Mouse (Mus musculus) adrenal gland, adult 2 months (tissue): Measurements from ENCODE around the gene Cers5. TPM values are rescaled to one million over a fixed set of nuclear protein-coding genes. Genes with fewer than 3 reads are reported as not detected.

Experiments used
- DNase-seq: peaks from one replicate; pipeline ENCODE4 v3.0.0; 2021
- polyA plus RNA-seq: library from polyadenylated mRNA; depleted of rRNA; stranded (reverse); fragments of >200 nt; gene quantifications from 2 replicates; pipeline ENCODE4 v1.2.3, GENCODE M21; 2012
- total RNA-seq, 2 experiments: library from RNA; stranded (reverse); gene quantifications; 2 replicates each; pipeline ENCODE4 v1.2.3; 2021

Cers5 gene
- total and polyA plus RNA-seq, 3 experiments = 32.6 to 54.6 (median 46.4) TPM

DNA sequence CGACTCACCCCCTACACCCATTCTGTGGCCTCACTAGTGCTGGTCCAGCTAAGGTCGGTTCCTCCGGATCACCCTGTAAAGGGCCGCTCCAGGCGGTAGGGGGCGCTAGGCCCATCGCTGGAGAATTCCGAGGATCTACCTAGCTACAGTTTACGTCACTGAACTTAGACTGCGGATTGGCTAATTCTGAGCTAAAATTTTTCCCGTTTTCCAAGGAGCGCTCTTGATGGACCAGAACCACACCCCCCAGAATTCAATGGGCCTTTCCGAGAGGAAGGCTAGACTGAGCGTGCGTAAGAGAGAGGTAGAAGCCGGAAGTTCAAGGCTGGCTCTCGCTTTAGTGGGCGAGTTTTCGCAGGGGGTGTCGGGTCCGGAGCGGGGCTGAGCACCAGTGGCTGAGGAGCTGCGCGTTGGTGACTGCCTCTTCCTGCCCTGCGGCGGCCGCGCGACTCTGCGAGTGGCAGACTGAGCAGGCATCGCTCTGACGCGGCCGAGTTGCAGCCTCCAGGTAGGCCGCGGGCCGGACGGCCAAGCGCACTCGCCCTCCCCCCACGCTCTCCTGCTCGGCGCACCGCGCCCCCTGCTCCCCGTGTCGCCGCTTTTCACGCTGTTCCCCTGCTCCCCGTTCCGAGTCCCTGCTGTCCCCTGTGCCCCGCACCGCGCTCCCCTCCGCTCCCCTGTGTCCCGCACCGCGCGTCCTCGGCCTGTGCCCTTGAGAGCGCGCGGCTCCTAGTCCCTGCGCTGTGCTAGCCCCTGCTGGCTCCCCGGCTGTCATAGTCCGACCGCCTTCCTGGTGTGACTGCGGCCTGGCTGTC is 47.1 kb downstream of the Cers5 start, which contains the start of gene Cox14:
TSS of gene Cox14 (plus strand) at position 278 of the 815 bp plus-strand sequence.
- DNase-seq = peak; percentile 95

GRCm38 (mm10) chr15:99724292-99725021 is 48.2 kb downstream of the Cers5 start:
- peak; percentile 92 for DNase-seq

- DNase-seq = peak; percentile 94
Measured at GRCm38 (mm10) chr15:99723515-99724291, 49.0 kb downstream of the Cers5 start.

- peak; percentile 53 for DNase-seq
Measured at GRCm38 (mm10) chr15:99723120-99723514, 49.6 kb downstream of the Cers5 start.

DNA sequence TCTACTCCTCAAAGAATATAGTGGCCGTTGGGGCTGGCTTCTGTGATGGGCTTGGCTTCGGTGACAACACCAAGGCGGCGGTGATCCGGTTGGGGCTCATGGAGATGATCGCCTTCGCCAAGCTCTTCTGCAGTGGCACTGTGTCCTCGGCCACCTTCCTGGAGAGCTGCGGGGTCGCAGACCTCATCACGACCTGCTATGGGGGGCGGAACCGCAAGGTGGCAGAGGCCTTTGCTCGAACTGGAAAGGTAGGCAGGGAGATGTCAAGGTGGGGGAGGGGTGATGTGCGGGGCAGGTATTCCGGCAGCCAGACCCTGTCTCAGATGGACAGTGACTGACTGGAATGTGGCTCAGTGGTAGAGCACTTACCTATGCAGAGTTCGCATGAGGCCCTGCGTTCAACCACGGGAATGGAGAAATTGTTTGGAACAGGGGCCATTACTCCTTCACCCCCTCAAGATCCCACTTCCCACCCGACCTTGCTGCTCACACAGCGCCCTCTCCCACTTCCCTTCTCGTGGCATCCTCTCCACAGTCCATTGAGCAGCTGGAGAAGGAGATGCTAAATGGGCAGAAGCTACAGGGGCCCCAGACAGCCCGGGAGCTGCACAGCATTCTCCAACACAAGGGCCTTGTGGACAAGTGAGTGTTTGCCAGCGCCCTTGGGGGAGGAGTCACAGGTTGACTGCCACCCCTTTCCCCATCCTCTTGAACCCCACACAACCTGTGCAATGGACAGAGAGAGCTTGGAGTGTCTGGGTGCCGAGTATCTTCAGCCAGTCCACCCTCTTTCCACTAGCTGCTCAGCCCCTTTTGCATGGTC is 50.6 kb downstream of the Cers5 start:
- peak; percentile 34 for DNase-seq

DNA sequence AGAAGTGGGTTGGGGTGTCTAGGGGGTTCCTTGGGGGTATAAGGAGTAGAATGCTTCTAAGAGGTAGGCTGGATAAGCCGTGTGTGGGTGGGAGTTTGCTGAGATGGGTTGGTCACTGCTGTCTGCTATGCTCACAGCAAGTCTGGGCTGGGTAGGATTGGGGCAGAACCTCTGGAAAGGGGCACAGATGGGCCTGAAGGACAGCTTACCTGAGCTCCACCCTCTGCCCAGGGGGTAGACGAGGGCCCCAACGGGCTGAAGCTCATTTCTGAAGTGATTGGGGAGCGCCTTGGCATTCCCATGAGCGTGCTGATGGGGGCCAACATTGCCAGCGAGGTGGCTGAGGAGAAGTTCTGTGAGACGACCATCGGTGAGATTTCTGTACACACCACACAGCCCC is 52.8 kb downstream of the Cers5 start:
- no peak for DNase-seq

DNA sequence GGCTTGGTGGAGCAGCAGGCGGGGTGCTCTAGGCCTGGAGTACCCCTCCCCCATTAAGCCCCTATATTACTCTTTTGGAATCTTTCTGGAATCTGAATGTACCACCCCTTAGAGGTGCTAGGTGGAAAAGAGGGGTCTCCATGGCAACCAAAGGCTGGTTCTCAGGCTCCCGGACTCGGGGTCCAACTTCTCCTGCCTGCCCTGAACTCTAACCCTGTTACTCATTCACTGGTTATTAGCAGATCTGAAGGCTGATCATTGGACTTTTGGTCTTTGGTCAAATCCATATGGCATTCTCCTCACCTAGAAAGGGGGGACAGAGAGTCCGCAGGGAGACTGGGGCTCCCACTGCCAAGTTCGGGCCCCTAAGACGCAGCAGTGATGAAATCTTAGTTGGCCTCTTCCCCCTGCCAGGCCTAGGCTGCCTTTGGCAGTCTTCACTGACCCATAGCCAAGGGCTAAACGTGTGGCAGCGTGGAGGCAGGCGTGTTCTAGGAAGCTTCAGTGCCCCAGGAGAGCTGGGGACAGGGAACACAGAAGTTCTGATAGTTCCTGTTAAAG is 54.1 kb downstream of the Cers5 start:
- peak; percentile 55 for DNase-seq

- DNase-seq = peak; percentile 87
Measured at GRCm38 (mm10) chr15:99717386-99718334, 55.0 kb downstream of the Cers5 start, which contains the start of gene Gpd1. Gpd1 (plus strand) TSS chr15:99717515.

DNA sequence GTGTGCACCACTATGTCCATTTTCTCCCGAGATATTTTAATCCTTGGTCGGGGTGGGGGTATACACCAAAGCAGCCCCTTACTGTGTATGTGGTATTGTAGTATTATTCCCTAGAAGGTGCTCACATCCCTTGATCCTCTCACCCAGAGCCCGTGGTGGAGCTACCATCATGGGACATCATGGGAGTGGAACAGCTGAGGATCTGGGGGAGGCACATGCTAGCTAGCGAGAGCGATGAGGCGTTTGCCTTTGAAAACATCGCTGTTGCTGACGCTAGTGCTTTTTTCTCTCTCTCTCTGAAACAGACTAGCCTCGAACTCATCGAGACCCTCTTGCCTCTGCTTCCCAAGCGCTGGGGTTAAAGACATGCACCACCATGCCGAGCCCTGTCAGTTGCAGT is 55.9 kb downstream of the Cers5 start:
- DNase-seq = no peak

- DNase-seq = peak; percentile 61
Measured at GRCm38 (mm10) chr15:99715982-99716746, 56.5 kb downstream of the Cers5 start.

DNA sequence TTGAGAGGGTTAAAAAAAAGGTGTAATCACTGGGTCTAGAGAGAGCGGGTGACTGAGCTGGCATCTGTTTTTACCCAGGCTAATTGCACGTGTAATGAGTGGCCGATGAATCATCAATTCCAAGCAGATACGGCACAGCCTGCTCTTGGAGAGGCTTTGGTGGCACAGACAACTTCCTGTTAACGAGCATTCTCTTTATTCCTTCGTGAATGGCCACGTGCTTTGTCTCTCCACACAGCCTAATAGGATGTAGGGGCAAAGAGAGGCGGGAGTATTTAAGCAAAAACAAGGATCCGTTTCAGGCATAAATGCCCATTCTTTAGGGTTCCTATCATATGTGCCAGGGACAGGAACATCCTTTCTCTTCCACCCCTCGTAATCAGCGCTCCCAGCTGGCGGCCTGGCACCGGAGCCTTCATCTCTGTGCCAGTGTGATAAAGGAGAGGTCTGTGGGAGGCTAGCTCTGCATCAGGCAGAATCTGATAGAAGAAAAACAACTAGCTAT is 57.3 kb downstream of the Cers5 start:
- DNase-seq = peak; percentile 70

- DNase-seq = peak; percentile 83
Measured at GRCm38 (mm10) chr15:99714858-99715257, 57.8 kb downstream of the Cers5 start.

- DNase-seq = peak; percentile 83
Measured at GRCm38 (mm10) chr15:99714206-99714605, 58.5 kb downstream of the Cers5 start.

DNA sequence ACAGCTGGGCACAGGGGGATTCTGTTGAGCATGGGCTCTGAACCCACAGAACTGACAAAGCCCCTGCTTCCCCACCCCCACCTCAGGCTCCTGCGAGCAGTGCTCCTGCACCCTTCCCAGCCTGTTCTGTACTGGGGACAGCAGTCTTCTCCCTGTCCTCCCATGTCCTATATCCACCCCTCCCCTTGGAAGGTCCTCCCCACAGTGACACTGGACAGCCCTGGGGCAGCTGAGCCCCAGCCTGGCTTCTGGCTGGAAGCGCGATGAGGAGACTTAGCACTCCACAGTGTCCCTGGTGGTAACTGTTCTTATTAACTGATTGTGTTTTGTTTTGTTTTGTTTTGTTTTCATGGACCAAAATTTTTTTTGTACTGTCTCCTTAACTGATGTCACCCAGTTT is 59.1 kb downstream of the Cers5 start:
- DNase-seq = peak; percentile 43

DNA sequence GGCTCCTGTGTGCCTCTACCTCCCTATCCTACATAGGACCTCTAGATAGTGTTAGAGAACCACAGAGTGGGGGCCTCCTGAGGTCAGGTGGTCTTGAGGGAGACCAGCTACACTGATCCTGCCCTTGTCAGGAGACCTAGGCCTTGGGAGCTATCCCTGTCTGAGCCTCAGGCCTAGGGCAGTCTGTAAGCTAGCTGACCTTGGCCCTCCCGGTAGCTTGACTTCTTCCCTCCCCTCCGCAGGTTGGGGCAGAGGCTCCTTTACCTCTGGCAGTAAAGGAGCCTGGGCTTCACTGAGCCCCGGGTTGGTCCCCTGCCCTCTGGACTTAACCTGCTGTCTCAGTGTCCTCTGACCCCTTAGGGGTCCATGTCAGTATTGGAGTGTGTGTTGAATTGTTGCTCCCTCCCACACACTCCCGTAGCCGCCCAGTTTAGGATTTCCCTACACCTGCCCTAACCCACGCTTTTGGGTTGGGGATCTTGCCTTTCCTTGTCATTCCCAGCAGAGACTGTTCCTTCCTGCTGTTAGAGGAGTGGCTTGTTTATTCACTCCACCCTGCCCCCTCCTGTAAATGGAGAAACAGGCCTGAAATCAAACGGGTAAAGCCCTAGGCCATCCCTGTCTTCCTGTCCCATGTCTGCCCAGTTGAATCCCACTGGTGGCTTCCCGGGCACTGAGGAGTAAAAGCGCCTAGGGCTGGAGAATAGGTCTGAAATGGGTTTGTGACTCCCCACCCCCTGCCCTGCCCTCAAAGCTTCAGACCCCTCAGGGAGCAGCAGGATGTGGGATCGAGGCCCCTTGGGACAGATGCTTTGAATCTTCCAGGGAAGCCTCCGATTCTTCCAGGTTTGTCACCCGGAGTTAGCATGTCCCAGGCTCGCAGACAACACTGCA is 59.8 kb downstream of the Cers5 start:
- DNase-seq = peak; percentile 20

DNA sequence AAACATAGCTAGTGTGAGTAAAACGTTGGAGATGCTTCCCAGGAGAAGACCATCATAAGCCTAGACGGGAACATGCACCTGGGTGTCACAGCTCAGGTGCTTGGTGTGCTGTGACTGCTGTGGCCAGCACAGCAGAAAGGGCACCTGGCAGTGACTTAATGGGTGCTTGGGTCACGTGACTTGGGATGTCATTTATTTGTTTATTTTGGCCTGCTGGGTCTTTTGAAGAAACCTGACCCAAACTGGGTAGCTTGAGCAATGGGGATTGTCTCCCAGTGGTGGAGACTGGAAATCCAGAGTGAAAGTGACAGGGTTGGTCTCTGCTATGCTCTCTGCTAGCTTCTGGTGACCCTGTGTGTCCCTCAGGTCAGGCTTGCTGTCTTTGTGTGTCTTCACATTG is 61.2 kb downstream of the Cers5 start:
- DNase-seq = no peak
